Mouse (Mus musculus): ENCODE data around the gene Gipc2. TPM values are rescaled to one million over a fixed set of nuclear protein-coding genes. Genes with fewer than 3 reads are reported as not detected.
"Not testable (repeated sequence)": the region's sequence is repeated elsewhere in the genome, so short reads cannot be mapped to it uniquely, and the experiment has no call there.

Gene Gipc2
- total RNA-seq, 2 experiments from 2014 or later, result 0.82 to 1.1 TPM

- intact Hi-C loops (cut with DNase I; ENCODE audit: low total_unique reads), result no loop called here
- DNase-seq, result no peak
These were observed 7.4 kb downstream of the Gipc2 start for GRCm38 (mm10) chr3:152158344-152159291.

- intact Hi-C loops (cut with DNase I; ENCODE audit: low total_unique reads), result no loop called here
- no peak for DNase-seq
These were observed 9.1 kb downstream of the Gipc2 start for GRCm38 (mm10) chr3:152156816-152157496.

- DNase-seq, result no peak
- intact Hi-C loops (cut with DNase I; ENCODE audit: low total_unique reads), result no loop called here
These were observed 10.6 kb downstream of the Gipc2 start for GRCm38 (mm10) chr3:152155296-152155948.

GRCm38 (mm10) chr3:152154095-152154494, 11.9 kb downstream of the Gipc2 start:
- intact Hi-C loops (cut with DNase I; ENCODE audit: low total_unique reads), result no loop called here
- no peak for DNase-seq

- intact Hi-C loops (cut with DNase I; ENCODE audit: low total_unique reads), result no loop called here
- DNase-seq, result no peak
These were observed 12.9 kb downstream of the Gipc2 start for GRCm38 (mm10) chr3:152153152-152153551.

- DNase-seq, result no peak
- intact Hi-C loops (cut with DNase I; ENCODE audit: low total_unique reads), result no loop called here
These were observed 13.6 kb downstream of the Gipc2 start for GRCm38 (mm10) chr3:152152483-152152804.

- DNase-seq, result no peak
- intact Hi-C loops (cut with DNase I; ENCODE audit: low total_unique reads), result no loop called here
These were observed 14.1 kb downstream of the Gipc2 start for GRCm38 (mm10) chr3:152151725-152152482.

- no peak for DNase-seq
- intact Hi-C loops (cut with DNase I; ENCODE audit: low total_unique reads), result no loop called here
These were observed 16.2 kb downstream of the Gipc2 start for GRCm38 (mm10) chr3:152149863-152150262.

- no peak for DNase-seq
These were observed 16.6 kb downstream of the Gipc2 start for GRCm38 (mm10) chr3:152149449-152149848.

GRCm38 (mm10) chr3:152147085-152147831, 18.8 kb downstream of the Gipc2 start:
- DNase-seq, result no peak
- intact Hi-C loops (cut with DNase I; ENCODE audit: low total_unique reads), result no loop called here

More at GRCm38 (mm10) chr3:152149449-152149848, 16.6 kb downstream of the Gipc2 start:
- intact Hi-C loops (cut with DNase I; ENCODE audit: low total_unique reads), result no loop called here

- DNase-seq, result peak; percentile 70
- intact Hi-C loops (cut with DNase I; ENCODE audit: low total_unique reads), result no loop called here
These were observed 20.8 kb downstream of the Gipc2 start for GRCm38 (mm10) chr3:152145186-152145585.

- intact Hi-C loops (cut with DNase I; ENCODE audit: low total_unique reads), result no loop called here
- no peak for DNase-seq
These were observed 22.9 kb downstream of the Gipc2 start for GRCm38 (mm10) chr3:152142989-152143695.

GRCm38 (mm10) chr3:152142146-152142545, 23.9 kb downstream of the Gipc2 start:
- no peak for DNase-seq
- intact Hi-C loops (cut with DNase I; ENCODE audit: low total_unique reads), result no loop called here

GRCm38 (mm10) chr3:152139308-152139707, 26.7 kb downstream of the Gipc2 start:
- intact Hi-C loops (cut with DNase I; ENCODE audit: low total_unique reads); DNase-seq: not testable (repeated sequence)

GRCm38 (mm10) chr3:152136106-152136505, 29.9 kb downstream of the Gipc2 start:
- DNase-seq; intact Hi-C loops (cut with DNase I; ENCODE audit: low total_unique reads): not testable (repeated sequence)

- intact Hi-C loops (cut with DNase I; ENCODE audit: low total_unique reads), result no loop called here
- no peak for DNase-seq
These were observed 32.4 kb downstream of the Gipc2 start for GRCm38 (mm10) chr3:152133621-152134020.

GRCm38 (mm10) chr3:152130963-152131362, 35.1 kb downstream of the Gipc2 start:
- no peak for DNase-seq

GRCm38 (mm10) chr3:152129426-152129825, 36.6 kb downstream of the Gipc2 start:
- intact Hi-C loops (cut with DNase I; ENCODE audit: low total_unique reads); DNase-seq: not testable (repeated sequence)

More at GRCm38 (mm10) chr3:152130963-152131362, 35.1 kb downstream of the Gipc2 start:
- intact Hi-C loops (cut with DNase I; ENCODE audit: low total_unique reads), result no loop called here
